Mouse (Mus musculus): ENCODE measurements around the gene Tspan5. TPM values are rescaled to one million over a fixed set of nuclear protein-coding genes. Genes with fewer than 3 reads are reported as not detected.

The Tspan5 gene
- polyA plus RNA-seq, 1 experiment, result 0.05 TPM

GRCm38 (mm10) chr3:138886121-138886520 lies 144.1 kb downstream of the Tspan5 start:
- Histone ChIP-seq H3K4me1 (ENCODE audit: control insufficient read depth) (no peaks in the 10 kb centered on the region), H3K9me3 (ENCODE audit: control insufficient read depth, low read length) (no peaks in the 10 kb centered on the region), H3K27me3 (ENCODE audit: control insufficient read depth) (no peaks in the 10 kb centered on the region), H3K4me3 (replicated peaks) (no peak overlapping the region), H3K36me3 (ENCODE audit: control insufficient read depth) (no peaks in the 10 kb centered on the region)
- TF ChIP-seq TAL1 (IDR thresholded peaks at IDR 0.05; ENCODE audit: low read length) (no peak), GATA1 (IDR thresholded peaks at IDR 0.05; ENCODE audit: low read length) (peak; percentile 13; the same call in 1 of the 2 replicates)

GRCm38 (mm10) chr3:138889214-138889613 lies 147.2 kb downstream of the Tspan5 start:
- TF ChIP-seq GATA1 (IDR thresholded peaks at IDR 0.05; ENCODE audit: low read length) (no peak), TAL1 (IDR thresholded peaks at IDR 0.05; ENCODE audit: low read length) (no peak)
- no peak overlapping the region for H3K4me3 ChIP-seq (replicated peaks)
- H3K9me3 ChIP-seq (ENCODE audit: control insufficient read depth, low read length), result no peaks in the 10 kb centered on the region
- H3K36me3 ChIP-seq (ENCODE audit: control insufficient read depth), result no peaks in the 10 kb centered on the region
- peaks cover 9% of the 10 kb centered on the region for H3K4me1 ChIP-seq (ENCODE audit: control insufficient read depth)
- H3K27me3 ChIP-seq (ENCODE audit: control insufficient read depth), result no peaks in the 10 kb centered on the region

GRCm38 (mm10) chr3:138889769-138890295 lies 147.8 kb downstream of the Tspan5 start:
- Histone ChIP-seq H3K9me3 (ENCODE audit: control insufficient read depth, low read length) (no peaks in the 10 kb centered on the region), H3K4me1 (ENCODE audit: control insufficient read depth) (peaks cover 9% of the 10 kb centered on the region), H3K36me3 (ENCODE audit: control insufficient read depth) (no peaks in the 10 kb centered on the region), H3K4me3 (replicated peaks) (no peak overlapping the region), H3K27me3 (ENCODE audit: control insufficient read depth) (no peaks in the 10 kb centered on the region)
- TF ChIP-seq GATA1 (IDR thresholded peaks at IDR 0.05; ENCODE audit: low read length) (no peak), TAL1 (IDR thresholded peaks at IDR 0.05; ENCODE audit: low read length) (no peak)

GRCm38 (mm10) chr3:138893520-138893919 lies 151.5 kb downstream of the Tspan5 start:
- H3K36me3 ChIP-seq (ENCODE audit: control insufficient read depth), result no peaks in the 10 kb centered on the region
- H3K4me1 ChIP-seq (ENCODE audit: control insufficient read depth), result peaks cover 9% of the 10 kb centered on the region
- TF ChIP-seq TAL1 (IDR thresholded peaks at IDR 0.05; ENCODE audit: low read length) (no peak), GATA1 (IDR thresholded peaks at IDR 0.05; ENCODE audit: low read length) (no peak)
- H3K4me3 ChIP-seq (replicated peaks), result no peak overlapping the region
- H3K27me3 ChIP-seq (ENCODE audit: control insufficient read depth), result no peaks in the 10 kb centered on the region
- H3K9me3 ChIP-seq (ENCODE audit: control insufficient read depth, low read length), result no peaks in the 10 kb centered on the region

GRCm38 (mm10) chr3:138897500-138897899 lies 155.5 kb downstream of the Tspan5 start:
- no peaks in the 10 kb centered on the region; the same call in 1 of the 2 replicates for H3K36me3 ChIP-seq (ENCODE audit: control insufficient read depth)
- H3K27me3 ChIP-seq (ENCODE audit: control insufficient read depth), result no peaks in the 10 kb centered on the region
- H3K4me1 ChIP-seq (ENCODE audit: control insufficient read depth), result peaks cover 9% of the 10 kb centered on the region
- no peak overlapping the region for H3K4me3 ChIP-seq (replicated peaks)
- H3K9me3 ChIP-seq (ENCODE audit: control insufficient read depth, low read length), result no peaks in the 10 kb centered on the region
- TF ChIP-seq GATA1 (IDR thresholded peaks at IDR 0.05; ENCODE audit: low read length) (no peak), TAL1 (IDR thresholded peaks at IDR 0.05; ENCODE audit: low read length) (no peak)

- Histone ChIP-seq H3K4me1 (ENCODE audit: control insufficient read depth) (peaks cover 8% of the 10 kb centered on the region), H3K27me3 (ENCODE audit: control insufficient read depth) (no peaks in the 10 kb centered on the region), H3K36me3 (ENCODE audit: control insufficient read depth) (no peaks in the 10 kb centered on the region; the same call in 1 of the 2 replicates), H3K9me3 (ENCODE audit: control insufficient read depth, low read length) (no peaks in the 10 kb centered on the region), H3K4me3 (replicated peaks) (no peak overlapping the region)
- TF ChIP-seq TAL1 (IDR thresholded peaks at IDR 0.05; ENCODE audit: low read length), result no peak
- TF ChIP-seq GATA1 (IDR thresholded peaks at IDR 0.05; ENCODE audit: low read length), result no peak
Observed at GRCm38 (mm10) chr3:138898055-138898454, 156.1 kb downstream of the Tspan5 start.

- H3K36me3 ChIP-seq (ENCODE audit: control insufficient read depth), result no peaks in the 10 kb centered on the region; the same call in 1 of the 2 replicates
- H3K4me3 ChIP-seq (replicated peaks), result no peak overlapping the region
- no peaks in the 10 kb centered on the region for H3K4me1 ChIP-seq (ENCODE audit: control insufficient read depth)
- no peaks in the 10 kb centered on the region for H3K27me3 ChIP-seq (ENCODE audit: control insufficient read depth)
- no peaks in the 10 kb centered on the region for H3K9me3 ChIP-seq (ENCODE audit: control insufficient read depth, low read length)
- TF ChIP-seq TAL1 (IDR thresholded peaks at IDR 0.05; ENCODE audit: low read length) (no peak), GATA1 (IDR thresholded peaks at IDR 0.05; ENCODE audit: low read length) (no peak)
Observed at GRCm38 (mm10) chr3:138900571-138901141, 158.7 kb downstream of the Tspan5 start.

GRCm38 (mm10) chr3:138905678-138906077 lies 163.7 kb downstream of the Tspan5 start:
- Histone ChIP-seq H3K9me3 (ENCODE audit: control insufficient read depth, low read length) (no peaks in the 10 kb centered on the region), H3K27me3 (ENCODE audit: control insufficient read depth) (no peaks in the 10 kb centered on the region), H3K36me3 (ENCODE audit: control insufficient read depth) (no peaks in the 10 kb centered on the region; the same call in 1 of the 2 replicates), H3K4me1 (ENCODE audit: control insufficient read depth) (no peaks in the 10 kb centered on the region), H3K4me3 (replicated peaks) (no peak overlapping the region)
- no peak for TF ChIP-seq GATA1 (IDR thresholded peaks at IDR 0.05; ENCODE audit: low read length)
- no peak for TF ChIP-seq TAL1 (IDR thresholded peaks at IDR 0.05; ENCODE audit: low read length)

GRCm38 (mm10) chr3:138906112-138906880 lies 164.3 kb downstream of the Tspan5 start:
- H3K36me3 ChIP-seq (ENCODE audit: control insufficient read depth), result no peaks in the 10 kb centered on the region
- no peaks in the 10 kb centered on the region for H3K9me3 ChIP-seq (ENCODE audit: control insufficient read depth, low read length)
- no peaks in the 10 kb centered on the region for H3K27me3 ChIP-seq (ENCODE audit: control insufficient read depth)
- no peak overlapping the region for H3K4me3 ChIP-seq (replicated peaks)
- H3K4me1 ChIP-seq (ENCODE audit: control insufficient read depth), result no peaks in the 10 kb centered on the region
- TF ChIP-seq GATA1 (IDR thresholded peaks at IDR 0.05; ENCODE audit: low read length), result no peak
- TF ChIP-seq TAL1 (IDR thresholded peaks at IDR 0.05; ENCODE audit: low read length), result no peak
